Mouse (Mus musculus) thymus, postnatal 36 days (tissue): ENCODE data around the gene Olfr812.
"Not testable (repeated sequence)": the region's sequence is repeated elsewhere in the genome, so short reads cannot be mapped to it uniquely, and the experiment has no call there.

Experiments
- DNase-seq, 2 experiments: peaks; one replicate each; pipeline ENCODE4 v3.0.0; 2022; ENCODE audit warnings: mixed read lengths in 2 of 2

Olfr812 gene

GRCm38 (mm10) chr10:129845994-129846393 lies at the start of gene Olfr812:
Gene Olfr812 (minus strand): TSS chr10:129846094.
- DNase-seq, result no peak

GRCm38 (mm10) chr10:129885934-129886333 lies 40.0 kb upstream of the Olfr812 start:
- DNase-seq, result no peak

DNA sequence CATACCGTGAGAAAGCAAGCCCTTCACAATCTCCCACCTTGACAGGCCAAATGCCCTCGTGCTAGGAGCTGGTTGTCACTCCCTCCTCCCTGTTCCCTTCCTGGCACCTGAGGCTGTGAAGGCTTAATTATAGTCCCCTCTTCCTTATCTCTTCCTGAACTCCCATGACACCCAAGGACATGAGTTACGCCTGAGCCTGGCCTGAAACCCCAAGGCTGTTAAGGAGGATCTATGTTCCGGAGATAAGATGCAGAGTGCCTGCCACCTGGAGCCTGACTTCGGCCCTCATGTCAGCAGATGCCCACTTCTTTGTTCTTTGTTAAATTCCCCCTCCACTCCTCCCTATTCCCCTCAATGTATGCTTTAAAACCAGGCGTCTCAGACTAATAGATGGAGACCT lies 39.6 kb upstream of the Olfr812 start:
- DNase-seq, result not testable (repeated sequence)

- DNase-seq, result not testable (repeated sequence)
These were observed 33.9 kb upstream of the Olfr812 start, which contains the start of gene Olfr814 for GRCm38 (mm10) chr10:129879751-129880150. Gene Olfr814 (minus strand): TSS chr10:129879851.

GRCm38 (mm10) chr10:129855067-129855466 lies 9.2 kb upstream of the Olfr812 start, which contains the start of gene Olfr813:
Gene Olfr813 (plus strand): TSS chr10:129855367.
- no peak for DNase-seq

- no peak for DNase-seq
These were observed 1.4 kb upstream of the Olfr812 start for GRCm38 (mm10) chr10:129847343-129847742.

DNA sequence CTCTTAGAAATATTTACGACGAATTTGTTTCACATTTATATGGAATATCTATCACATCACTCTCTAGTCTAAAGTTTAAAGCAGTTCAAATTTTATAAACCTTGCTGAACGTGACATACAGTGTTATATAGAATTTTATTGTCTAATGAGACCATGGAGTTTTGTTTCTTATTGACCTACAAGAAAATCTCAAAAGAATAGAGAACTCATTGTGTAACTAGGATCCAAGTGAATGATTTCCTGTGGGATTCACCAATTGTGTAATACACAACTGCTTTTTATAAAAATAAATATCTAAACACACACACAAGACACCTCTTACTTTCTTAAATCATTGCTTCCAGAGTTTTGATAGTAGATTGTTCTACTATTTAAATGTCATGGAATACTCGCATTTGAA lies 41.6 kb downstream of the Olfr812 start, which contains the start of gene Olfr811:
Gene Olfr811 (minus strand): TSS at position 101 of the 400 bp plus-strand sequence.
- no peak for DNase-seq

GRCm38 (mm10) chr10:129794817-129795216 lies 51.1 kb downstream of the Olfr812 start, which contains the start of gene Olfr810:
Gene Olfr810 (minus strand): TSS chr10:129794917.
- no peak for DNase-seq
